Mouse (Mus musculus) lung, embryonic 15.5 days (tissue): ENCODE results near the gene Pxdc1. TPM values are rescaled to one million over a fixed set of nuclear protein-coding genes. Genes with fewer than 3 reads are reported as not detected.
A peak's percentile ranks its signal among the peaks of the same experiment; 100 is the strongest.

ENCODE experiments used
- ATAC-seq: fragments of 200-750 bp; cut with Nextera tagmentation; 2 replicates; pipeline ENCODE4 v1.8.0; 2017; ENCODE audit warnings: moderate number of reproducible peaks, borderline replicate concordance; ENCODE audit not compliant: low FRiP score, low TSS enrichment; ENCODE audit errors: extremely low read depth
- H3K27ac ChIP-seq: fragments of 300-500 bp; sonication (generic); 2 replicates; pipeline ENCODE4 v1.5.1; 2015; ENCODE audit warnings: moderate library complexity, mild to moderate bottlenecking, inconsistent platforms
- H3K27me3 ChIP-seq: fragments of 300-500 bp; sonication (generic); 2 replicates; pipeline ENCODE4 v1.6.1; 2015; ENCODE audit warnings: inconsistent platforms
- H3K36me3 ChIP-seq: fragments of 300-500 bp; sonication (generic); 2 replicates; pipeline ENCODE4 v1.6.1; 2015; ENCODE audit warnings: inconsistent platforms
- H3K4me1 ChIP-seq: fragments of 300-500 bp; sonication (generic); 2 replicates; pipeline ENCODE4 v1.6.1; 2015; ENCODE audit warnings: inconsistent platforms
- H3K4me2 ChIP-seq: fragments of 300-500 bp; sonication (generic); 2 replicates; pipeline ENCODE4 v1.6.1; 2015; ENCODE audit warnings: inconsistent platforms, mild to moderate bottlenecking, moderate library complexity
- H3K4me3 ChIP-seq: fragments of 300-500 bp; sonication (generic); 2 replicates; pipeline ENCODE4 v1.5.1; 2015; ENCODE audit warnings: mild to moderate bottlenecking, inconsistent platforms
- H3K9ac ChIP-seq: fragments of 300-500 bp; sonication (generic); 2 replicates; pipeline ENCODE4 v1.6.1; 2015; ENCODE audit warnings: inconsistent platforms
- H3K9me3 ChIP-seq: fragments of 300-500 bp; sonication (generic); 2 replicates; pipeline ENCODE4 v1.6.1; 2016; ENCODE audit warnings: inconsistent platforms
- WGBS: fragments of 180-500 bp; shearing (Covaris S2); methylation state at CpG from one replicate; pipeline ENCODE4 v1.1.7; 2015; 5-methylcytosine and 5-hydroxymethylcytosine counted together
- polyA plus RNA-seq: library from polyadenylated mRNA; unstranded; fragments of >200 nt; fragmentation: Nextera tagmentation; extraction: Ambion mirVana; gene quantifications from 2 replicates; pipeline ENCODE4 v1.2.1, GENCODE M21; 2015

The Pxdc1 gene
- polyA plus RNA-seq, 1 experiment from 2014 or later = 7.3 TPM

DNA sequence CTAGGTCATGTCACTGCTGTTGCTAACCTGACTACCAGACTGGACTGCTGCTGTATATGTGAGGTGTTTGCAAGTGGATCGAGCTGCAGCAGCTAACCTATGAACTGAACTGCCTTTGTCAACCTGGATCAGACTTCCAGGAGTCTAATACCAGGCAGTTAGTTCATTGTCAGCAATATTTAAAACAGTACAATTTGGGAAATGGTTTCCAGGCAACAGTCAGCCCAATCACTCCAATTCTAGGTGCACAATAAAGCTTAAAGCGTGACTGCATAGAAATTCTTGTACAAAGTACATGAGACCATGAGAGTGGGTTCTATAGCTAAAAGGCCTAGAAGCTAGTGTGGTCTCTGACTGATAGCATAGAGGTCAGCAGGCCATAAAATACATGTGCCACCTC is 28.9 kb downstream of the Pxdc1 start:
- Histone ChIP-seq H3K27me3 (no peaks in the 10 kb centered on the region), H3K4me1 (no peaks in the 10 kb centered on the region), H3K36me3 (no peaks in the 10 kb centered on the region), H3K9me3 (no peaks in the 10 kb centered on the region), H3K4me3 (no peak overlapping the region), H3K4me2 (no peak overlapping the region), H3K27ac (no peak overlapping the region), H3K9ac (no peak overlapping the region)
- ATAC-seq = no peak
- WGBS = 87% methylated on average over 2 of the region's 2 CpGs

DNA sequence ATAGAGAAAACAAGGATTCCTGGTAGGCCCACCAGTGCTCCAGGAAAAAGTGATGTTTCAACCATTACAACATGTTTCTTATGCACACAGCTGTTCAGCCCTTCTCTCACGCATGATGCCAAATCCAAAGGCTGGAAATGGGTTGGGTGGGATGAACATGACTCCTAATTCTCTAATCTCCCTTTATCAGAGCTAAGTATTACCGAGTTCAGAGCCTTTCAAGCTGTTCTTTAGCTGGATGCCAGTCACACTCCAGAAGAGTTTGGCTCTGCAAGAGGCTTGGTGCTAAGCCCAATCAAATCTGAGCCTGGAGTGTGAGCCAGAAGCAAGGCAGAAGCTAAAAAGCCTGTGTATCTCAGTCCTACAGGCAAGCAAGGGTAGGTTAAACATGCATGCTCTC is 40.9 kb downstream of the Pxdc1 start:
- no peak for ATAC-seq
- no peaks in the 10 kb centered on the region for H3K27me3 ChIP-seq
- H3K9me3 ChIP-seq = no peaks in the 10 kb centered on the region
- no peak overlapping the region for H3K4me3 ChIP-seq
- no peaks in the 10 kb centered on the region for H3K36me3 ChIP-seq
- H3K27ac ChIP-seq = no peak overlapping the region
- 64% methylated on average over 2 of the region's 2 CpGs for WGBS
- no peak overlapping the region for H3K4me2 ChIP-seq
- H3K9ac ChIP-seq = no peak overlapping the region
- H3K4me1 ChIP-seq = no peaks in the 10 kb centered on the region

DNA sequence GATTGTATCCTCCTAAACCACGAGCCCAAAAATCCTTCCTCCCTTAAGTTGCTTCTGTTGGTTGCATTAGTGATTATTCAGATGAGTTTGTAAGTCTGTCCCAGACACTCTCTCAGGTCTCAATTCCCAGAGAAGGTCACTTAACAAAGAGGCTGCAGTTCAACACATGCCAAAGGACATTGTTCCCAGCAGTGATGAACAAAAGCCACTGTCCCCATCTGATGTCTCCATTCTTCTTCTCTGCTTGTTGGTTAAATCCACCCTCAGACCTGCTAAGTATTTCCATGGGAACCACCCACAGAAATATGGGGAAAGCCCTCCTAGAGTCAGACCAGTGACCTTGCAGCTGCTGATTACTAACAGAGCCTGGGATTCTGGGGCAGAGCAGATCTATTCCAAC is 43.6 kb downstream of the Pxdc1 start:
- WGBS = 67% methylated on average over 1 of the region's 1 CpGs
- Histone ChIP-seq H3K9me3 (no peaks in the 10 kb centered on the region), H3K4me1 (no peaks in the 10 kb centered on the region), H3K9ac (no peak overlapping the region), H3K27me3 (no peaks in the 10 kb centered on the region), H3K27ac (no peak overlapping the region), H3K4me3 (no peak overlapping the region), H3K4me2 (no peak overlapping the region), H3K36me3 (no peaks in the 10 kb centered on the region)
- no peak for ATAC-seq

DNA sequence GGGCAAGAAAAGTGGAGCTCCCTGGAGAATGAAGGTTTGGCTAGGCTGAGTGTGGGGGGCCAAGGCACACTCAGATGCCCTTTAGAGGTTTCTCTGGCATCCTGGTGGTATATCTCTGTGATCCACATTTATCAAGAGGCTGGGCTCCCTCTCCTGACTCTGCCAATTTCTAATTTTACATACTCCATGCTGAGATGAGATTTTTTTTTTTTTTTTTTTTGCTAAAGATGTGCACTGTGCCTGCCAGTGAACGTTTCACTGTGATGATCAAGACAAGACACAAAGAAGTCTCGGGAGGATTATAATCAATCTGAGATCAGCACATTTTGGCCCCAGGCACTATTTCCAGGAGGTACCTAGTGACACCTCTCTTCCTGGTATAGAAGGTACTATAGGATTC is 46.2 kb downstream of the Pxdc1 start:
- no peak overlapping the region for H3K9ac ChIP-seq
- WGBS = 64% methylated on average over 2 of the region's 2 CpGs
- no peak for ATAC-seq

DNA sequence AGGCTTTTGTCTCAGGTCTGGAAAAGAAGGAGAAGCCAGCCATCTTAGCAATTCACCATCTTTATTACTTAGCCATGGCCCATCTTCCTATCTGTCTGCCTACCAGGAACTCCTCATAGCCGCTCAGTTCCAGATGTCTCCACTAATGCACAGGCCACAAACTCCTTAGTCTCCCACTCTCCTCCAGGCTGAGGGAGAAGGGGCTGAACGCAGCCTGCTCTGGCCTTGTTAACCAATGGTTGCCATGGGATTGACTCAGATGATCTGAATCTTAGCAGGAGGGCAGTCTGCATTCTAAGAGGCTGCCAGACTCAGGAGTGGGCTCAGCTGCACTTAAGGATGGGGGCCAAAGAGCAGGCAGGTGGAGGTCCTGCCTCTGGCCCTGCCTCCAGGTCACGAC is 47.4 kb downstream of the Pxdc1 start:
- Histone ChIP-seq H3K4me3 (no peak overlapping the region), H3K27me3 (no peaks in the 10 kb centered on the region), H3K27ac (no peak overlapping the region), H3K4me1 (no peaks in the 10 kb centered on the region), H3K4me2 (no peak overlapping the region), H3K9ac (no peak overlapping the region), H3K36me3 (no peaks in the 10 kb centered on the region), H3K9me3 (no peaks in the 10 kb centered on the region)
- ATAC-seq = no peak; the same call in 1 of the 2 replicates
- 71% methylated on average over 3 of the region's 3 CpGs for WGBS

More for the DNA sequence above, 46.2 kb downstream of the Pxdc1 start:
- H3K27me3 ChIP-seq = no peaks in the 10 kb centered on the region
- no peak overlapping the region for H3K27ac ChIP-seq
- no peak overlapping the region for H3K4me3 ChIP-seq
- no peaks in the 10 kb centered on the region for H3K4me1 ChIP-seq
- no peaks in the 10 kb centered on the region for H3K9me3 ChIP-seq
- no peak overlapping the region for H3K4me2 ChIP-seq
- no peaks in the 10 kb centered on the region for H3K36me3 ChIP-seq

DNA sequence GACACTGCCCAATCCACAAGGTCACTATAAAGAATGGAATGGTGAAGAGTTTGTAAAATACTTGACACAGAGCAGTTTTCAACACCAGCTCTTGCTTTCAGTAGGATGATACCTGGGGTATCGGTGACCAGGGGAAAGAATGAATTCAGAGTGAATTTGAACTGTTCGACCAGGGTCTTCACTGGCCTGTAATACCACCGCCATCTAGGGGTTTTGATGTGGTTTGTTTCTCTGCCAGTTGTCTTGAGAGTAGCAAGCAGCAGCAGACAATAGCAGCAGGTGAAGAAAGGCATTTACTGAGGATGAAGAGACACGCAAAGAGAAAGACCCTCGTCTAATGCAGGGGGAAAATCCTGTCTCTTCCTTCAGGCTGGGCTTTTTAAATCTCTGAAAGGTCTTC is 48.1 kb downstream of the Pxdc1 start:
- ATAC-seq = no peak

DNA sequence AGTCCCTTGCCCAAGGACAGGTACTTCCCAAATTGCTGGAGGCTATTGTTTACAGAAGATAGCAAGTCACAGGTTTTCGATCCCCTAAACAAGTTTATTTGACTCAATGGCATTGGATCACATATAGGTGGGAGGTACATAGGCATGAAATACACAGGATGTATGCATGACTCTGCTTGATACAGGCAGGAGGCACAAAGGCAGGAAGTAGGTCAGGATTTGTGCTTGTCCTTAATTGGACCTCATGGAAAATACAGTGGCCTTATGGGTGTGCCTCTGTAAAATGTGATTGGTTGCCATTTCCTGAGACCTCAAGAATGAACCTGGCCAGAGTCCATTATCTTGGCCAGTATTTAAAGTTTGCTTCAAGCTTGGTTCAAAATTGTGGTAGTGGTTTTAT is 48.9 kb downstream of the Pxdc1 start:
- ATAC-seq = no peak
- Histone ChIP-seq H3K9ac (no peak overlapping the region), H3K36me3 (no peaks in the 10 kb centered on the region), H3K4me3 (no peak overlapping the region), H3K27me3 (no peaks in the 10 kb centered on the region), H3K27ac (no peak overlapping the region), H3K9me3 (no peaks in the 10 kb centered on the region), H3K4me2 (no peak overlapping the region), H3K4me1 (no peaks in the 10 kb centered on the region)
- 64% methylated on average over 1 of the region's 1 CpGs for WGBS

More for the DNA sequence above, 48.1 kb downstream of the Pxdc1 start:
- no peaks in the 10 kb centered on the region for H3K27me3 ChIP-seq
- H3K36me3 ChIP-seq = no peaks in the 10 kb centered on the region
- WGBS = 65% methylated on average over 5 of the region's 5 CpGs
- no peak overlapping the region for H3K4me3 ChIP-seq
- no peaks in the 10 kb centered on the region for H3K4me1 ChIP-seq
- H3K4me2 ChIP-seq = no peak overlapping the region
- no peak overlapping the region for H3K9ac ChIP-seq
- H3K27ac ChIP-seq = no peak overlapping the region
- no peaks in the 10 kb centered on the region for H3K9me3 ChIP-seq

DNA sequence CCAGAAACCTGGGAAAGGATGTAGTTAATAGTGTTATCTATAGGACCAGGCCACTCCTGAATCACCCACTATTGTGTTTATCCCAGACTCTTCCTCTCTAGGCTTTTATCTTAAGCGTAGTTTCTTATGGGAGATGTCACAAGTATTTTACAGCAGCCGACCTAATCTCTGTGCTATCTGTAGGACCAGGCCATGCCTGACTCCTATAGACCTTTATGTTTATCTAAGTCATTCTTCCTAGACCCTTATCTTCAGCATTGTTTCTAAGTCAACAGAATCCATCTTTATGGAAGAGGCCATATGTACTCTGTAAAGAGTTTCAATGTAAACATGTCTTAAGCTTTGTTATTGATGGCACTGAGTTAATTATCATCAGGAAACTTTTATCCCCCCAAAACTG is 50.5 kb downstream of the Pxdc1 start:
- Histone ChIP-seq H3K27ac (no peak overlapping the region), H3K4me3 (no peak overlapping the region), H3K4me2 (no peak overlapping the region), H3K36me3 (no peaks in the 10 kb centered on the region), H3K27me3 (no peaks in the 10 kb centered on the region), H3K9ac (no peak overlapping the region), H3K4me1 (no peaks in the 10 kb centered on the region), H3K9me3 (no peaks in the 10 kb centered on the region)
- ATAC-seq = 0 out of 2 replicates have a peak, but pooled peaks have one; percentile 46
- 13% methylated on average over 2 of the region's 2 CpGs for WGBS

DNA sequence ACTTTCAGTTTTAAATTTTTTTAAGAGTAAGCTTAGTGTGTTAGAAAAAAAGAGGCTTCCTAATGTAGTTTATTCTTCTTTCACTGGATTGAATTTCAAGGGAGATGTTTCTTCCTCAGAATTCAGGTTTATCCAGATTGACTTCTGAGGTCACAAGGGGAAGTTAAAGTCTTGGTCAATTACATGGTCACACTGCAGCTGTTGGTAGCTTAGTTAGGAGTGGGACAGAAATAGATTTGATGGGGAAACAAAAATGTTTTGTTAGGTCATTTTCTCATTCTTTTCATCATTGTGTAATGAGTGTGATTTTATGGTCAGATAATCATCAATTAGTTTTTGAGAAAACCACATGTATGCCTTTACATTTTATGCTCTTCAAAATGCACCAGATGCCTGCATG is 56.5 kb downstream of the Pxdc1 start:
- Histone ChIP-seq H3K9me3 (no peaks in the 10 kb centered on the region), H3K4me3 (no peak overlapping the region), H3K9ac (no peak overlapping the region), H3K27me3 (no peaks in the 10 kb centered on the region), H3K27ac (no peak overlapping the region), H3K4me1 (no peaks in the 10 kb centered on the region), H3K4me2 (no peak overlapping the region), H3K36me3 (no peaks in the 10 kb centered on the region)
- no peak for ATAC-seq

Other genes with a start within 250 kb of the Pxdc1 start
- gene Fam50b, start 81.4 kb upstream of the Pxdc1 start, polyA plus RNA-seq = not detected in 2 replicates
- 61.7 and 66.1 TPM in 2 replicates for gene Prpf4b, start 221.8 kb upstream of the Pxdc1 start, polyA plus RNA-seq